Mouse (Mus musculus) adrenal gland, postnatal 25 days (tissue): ENCODE data around the gene Gnai3. TPM values are rescaled to one million over a fixed set of nuclear protein-coding genes. Genes with fewer than 3 reads are reported as not detected.

ENCODE experiments used
- DNase-seq: peaks from one replicate; pipeline ENCODE4 v3.0.0; 2021; ENCODE audit warnings: mixed read lengths
- total RNA-seq: library from RNA; stranded (reverse); gene quantifications from 2 replicates; pipeline ENCODE4 v1.2.3, GENCODE M21; 2021

Gnai3 gene
- total RNA-seq, 1 experiment from 2014 or later = 143 TPM

GRCm38 (mm10) chr3:108105281-108105680, 40.7 kb downstream of the Gnai3 start:
- no peak for DNase-seq

GRCm38 (mm10) chr3:108102075-108102474, 43.9 kb downstream of the Gnai3 start:
- no peak for DNase-seq

- DNase-seq = no peak
Measured at GRCm38 (mm10) chr3:108101594-108101993, 44.4 kb downstream of the Gnai3 start.

GRCm38 (mm10) chr3:108098316-108098715, 47.6 kb downstream of the Gnai3 start:
- DNase-seq = no peak

GRCm38 (mm10) chr3:108097656-108098055, 48.3 kb downstream of the Gnai3 start:
- no peak for DNase-seq

- DNase-seq = no peak
Measured at GRCm38 (mm10) chr3:108096726-108097125, 49.2 kb downstream of the Gnai3 start.

GRCm38 (mm10) chr3:108096226-108096625, 49.7 kb downstream of the Gnai3 start:
- no peak for DNase-seq

- no peak for DNase-seq
Measured at GRCm38 (mm10) chr3:108094976-108095760, 50.8 kb downstream of the Gnai3 start.

GRCm38 (mm10) chr3:108094146-108094545, 51.8 kb downstream of the Gnai3 start:
- no peak for DNase-seq

- peak; percentile 58 for DNase-seq
Measured at GRCm38 (mm10) chr3:108093306-108093705, 52.6 kb downstream of the Gnai3 start.

GRCm38 (mm10) chr3:108092536-108093115, 53.3 kb downstream of the Gnai3 start, which contains the start of gene Gnat2:
Gene Gnat2, plus strand, starts transcription at chr3:108092789.
- no peak for DNase-seq

GRCm38 (mm10) chr3:108092030-108092429, 53.9 kb downstream of the Gnai3 start:
- DNase-seq = no peak

GRCm38 (mm10) chr3:108090561-108090960, 55.4 kb downstream of the Gnai3 start:
- DNase-seq = no peak

- no peak for DNase-seq
Measured at GRCm38 (mm10) chr3:108089916-108090315, 56.0 kb downstream of the Gnai3 start.

- peak; percentile 49 for DNase-seq
Measured at GRCm38 (mm10) chr3:108088842-108089380, 57.0 kb downstream of the Gnai3 start.

- no peak for DNase-seq
Measured at GRCm38 (mm10) chr3:108087329-108087728, 58.6 kb downstream of the Gnai3 start.

- DNase-seq = peak; percentile 95
Measured at GRCm38 (mm10) chr3:108086470-108086979, 59.4 kb downstream of the Gnai3 start, which contains the start of gene Ampd2. Gene Ampd2, minus strand, starts transcription at chr3:108086651.

GRCm38 (mm10) chr3:108085721-108086469, 60.1 kb downstream of the Gnai3 start:
- peak; percentile 87 for DNase-seq

GRCm38 (mm10) chr3:108085281-108085720, 60.6 kb downstream of the Gnai3 start:
- peak; percentile 99 for DNase-seq

GRCm38 (mm10) chr3:108084767-108085270, 61.1 kb downstream of the Gnai3 start:
- no peak for DNase-seq

GRCm38 (mm10) chr3:108083904-108084407, 62.0 kb downstream of the Gnai3 start:
- DNase-seq = no peak

GRCm38 (mm10) chr3:108083161-108083560, 62.8 kb downstream of the Gnai3 start:
- DNase-seq = no peak
